Mouse (Mus musculus) liver, adult 2 months (tissue): ENCODE results near the gene Cdkn2d.

ENCODE experiments used
- CTCF ChIP-seq: fragments of 200-500 bp; IDR thresholded peaks from 2 replicates; pipeline ENCODE4 v1.5.1; 2011; ENCODE audit warnings: low read depth, low read length, control low read depth
- POLR2A ChIP-seq: fragments of 200-500 bp; IDR thresholded peaks from 2 replicates; pipeline ENCODE4 v1.6.1; 2011; ENCODE audit warnings: low read length, control low read depth; ENCODE audit not compliant: insufficient read depth; ENCODE audit errors: extremely low read depth

DNA sequence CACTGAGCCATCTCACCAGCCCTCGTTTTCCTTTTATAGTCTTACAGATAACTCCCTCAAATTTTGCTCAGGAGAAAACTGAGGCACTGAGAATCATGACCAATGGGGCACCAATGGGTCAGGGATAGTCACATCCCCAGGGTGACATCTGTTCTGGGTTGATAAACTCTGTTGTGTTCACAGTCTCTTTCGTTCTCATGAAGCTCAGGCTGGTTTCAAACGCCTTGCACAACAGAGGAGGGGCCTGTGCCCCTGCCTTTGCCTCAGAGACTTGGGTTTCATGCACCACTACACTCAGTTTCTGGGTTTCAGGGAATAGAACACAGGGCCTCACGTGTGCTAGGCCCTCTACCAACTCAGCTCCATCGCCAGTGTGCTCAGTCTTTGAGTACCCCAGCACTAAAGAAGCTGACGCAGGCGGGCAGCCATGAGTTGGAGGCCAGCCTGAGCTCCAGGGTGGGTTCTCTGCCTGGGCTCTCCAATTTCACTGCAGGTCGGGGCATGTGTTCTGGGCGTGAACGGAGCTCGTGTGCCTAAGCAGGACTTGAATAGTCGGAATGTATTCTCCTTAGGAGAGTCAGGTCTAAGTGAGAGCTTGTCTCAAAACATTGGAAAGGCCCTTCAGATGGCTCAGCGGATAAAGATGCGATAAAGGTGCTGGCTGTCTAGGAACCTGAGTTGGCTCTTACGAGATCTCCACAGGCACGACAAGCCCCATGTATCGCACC, 26.8 kb downstream of the Cdkn2d start:
- TF ChIP-seq CTCF (no peak), POLR2A (no peak)
